Mouse (Mus musculus): ENCODE measurements at regions not wholly inside any gene's neighbourhood (a gene's known extent, or its start where the extent isn't known, plus 50 kb on each side); places are given as distances from the start of the nearest gene placed in this dataset.

DNA sequence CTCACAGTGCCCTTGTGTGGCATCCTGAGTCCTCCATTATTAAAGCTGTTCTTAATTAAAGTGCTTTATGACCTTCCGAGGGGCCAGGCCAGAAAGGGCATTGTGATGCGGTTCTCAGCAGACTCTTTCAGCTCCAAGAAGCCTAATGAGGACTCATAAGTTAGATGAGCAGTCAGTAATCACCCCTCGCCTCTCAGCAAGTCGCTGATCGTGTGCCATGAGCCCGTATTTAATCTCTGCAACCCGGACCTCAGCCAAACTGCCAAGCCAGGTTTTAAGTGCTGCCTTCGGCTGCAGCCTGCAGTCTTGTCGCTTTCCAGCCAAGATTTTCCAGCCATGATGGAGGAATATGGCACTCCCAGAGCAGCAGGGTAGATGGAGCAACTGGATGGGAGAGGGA lies 56.1 kb upstream of the Rbfox1 start:
- DNase-seq (ENCODE audit: extremely low spot score in 1 of 2, low spot score in 1 of 2) = no peak

DNA sequence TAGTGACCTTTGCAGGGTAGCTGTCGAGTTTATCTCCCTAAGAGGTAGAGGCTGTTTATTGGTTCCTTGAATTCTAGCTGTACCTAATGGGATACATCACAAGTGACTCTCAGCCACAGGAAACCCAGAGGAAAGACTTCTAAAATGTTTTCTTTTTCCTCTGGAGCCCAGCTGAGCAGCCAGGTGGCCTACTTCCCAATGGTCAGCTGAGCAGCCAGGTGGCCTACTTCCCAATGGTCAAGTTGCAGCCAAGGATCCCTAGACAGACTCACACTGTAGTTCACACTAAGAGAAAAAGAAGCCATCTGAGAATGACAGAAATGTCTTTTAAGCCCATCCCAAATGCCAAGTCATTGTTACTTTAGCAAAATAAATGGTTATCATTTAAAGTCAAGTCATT lies 61.8 kb upstream of the Rbfox1 start:
- no peak for DNase-seq (ENCODE audit: extremely low spot score in 1 of 2, low spot score in 1 of 2)

DNA sequence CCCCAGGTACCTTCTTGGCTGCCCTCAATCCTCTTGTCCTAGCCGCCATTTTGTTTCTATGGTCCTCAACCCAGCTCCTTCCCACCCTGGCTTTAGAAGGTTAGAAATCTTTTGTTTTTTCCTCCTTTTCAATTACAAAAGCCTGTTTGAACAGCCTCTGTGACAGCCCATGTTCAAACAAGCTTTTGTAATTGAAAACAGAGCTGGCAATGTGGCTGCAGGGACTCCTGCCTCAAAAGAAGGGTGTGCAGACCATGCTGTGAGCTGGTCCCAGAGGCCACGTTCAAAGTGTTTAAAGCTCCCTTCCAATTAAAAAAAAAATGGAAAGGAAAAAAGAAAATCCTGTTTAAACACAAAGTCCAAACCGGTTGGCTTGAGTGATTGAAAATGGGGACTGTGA lies 68.0 kb upstream of the Rbfox1 start:
- DNase-seq (ENCODE audit: extremely low spot score in 1 of 2, low spot score in 1 of 2) = no peak

DNA sequence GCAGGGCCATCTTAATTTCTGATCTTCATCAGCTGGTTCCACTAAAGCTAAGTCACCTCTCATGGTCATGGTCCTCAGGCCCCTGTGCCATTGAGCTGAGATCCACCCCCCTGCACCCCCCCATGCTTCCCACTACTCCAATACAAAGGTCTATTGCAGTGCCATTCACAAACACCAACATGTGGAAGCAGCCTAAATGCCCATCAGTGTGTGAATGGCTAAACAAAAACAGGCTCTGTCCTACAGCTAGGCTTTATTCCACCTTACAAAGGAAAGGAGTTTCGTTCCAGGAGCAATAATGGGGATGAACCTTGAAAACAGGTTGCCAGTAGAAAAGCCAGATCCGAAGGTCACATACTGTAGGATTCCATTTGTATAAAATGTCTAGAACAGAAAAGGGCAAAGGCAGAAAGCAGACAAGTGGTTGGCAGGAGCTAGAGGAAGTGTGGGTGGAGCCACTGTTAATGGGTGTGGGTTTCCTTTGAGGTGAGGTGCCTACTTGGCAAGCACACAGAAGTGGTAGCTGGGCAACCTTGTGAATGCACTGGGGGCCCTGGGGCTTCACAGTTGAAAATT lies 72.8 kb upstream of the Rbfox1 start:
- no peak for DNase-seq (ENCODE audit: extremely low spot score in 1 of 2, low spot score in 1 of 2)

DNA sequence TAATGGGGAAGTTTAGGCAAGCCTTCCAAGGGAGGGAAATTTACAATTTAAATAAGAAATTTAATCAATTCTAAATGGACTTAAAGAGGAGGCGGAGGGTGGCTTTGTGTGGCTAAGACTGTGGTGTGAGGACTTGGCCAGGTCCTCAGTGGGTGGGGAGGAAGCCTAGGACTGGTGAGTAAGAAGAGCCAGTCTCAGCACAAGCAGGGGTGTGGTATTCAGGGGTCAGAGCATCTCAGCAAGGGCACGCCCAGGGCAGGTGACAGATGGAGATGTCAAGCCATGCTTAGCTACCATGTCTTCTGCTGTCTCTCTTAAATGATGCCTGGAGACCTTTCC lies 73.5 kb upstream of the Rbfox1 start:
- no peak for DNase-seq (ENCODE audit: extremely low spot score in 1 of 2, low spot score in 1 of 2)

DNA sequence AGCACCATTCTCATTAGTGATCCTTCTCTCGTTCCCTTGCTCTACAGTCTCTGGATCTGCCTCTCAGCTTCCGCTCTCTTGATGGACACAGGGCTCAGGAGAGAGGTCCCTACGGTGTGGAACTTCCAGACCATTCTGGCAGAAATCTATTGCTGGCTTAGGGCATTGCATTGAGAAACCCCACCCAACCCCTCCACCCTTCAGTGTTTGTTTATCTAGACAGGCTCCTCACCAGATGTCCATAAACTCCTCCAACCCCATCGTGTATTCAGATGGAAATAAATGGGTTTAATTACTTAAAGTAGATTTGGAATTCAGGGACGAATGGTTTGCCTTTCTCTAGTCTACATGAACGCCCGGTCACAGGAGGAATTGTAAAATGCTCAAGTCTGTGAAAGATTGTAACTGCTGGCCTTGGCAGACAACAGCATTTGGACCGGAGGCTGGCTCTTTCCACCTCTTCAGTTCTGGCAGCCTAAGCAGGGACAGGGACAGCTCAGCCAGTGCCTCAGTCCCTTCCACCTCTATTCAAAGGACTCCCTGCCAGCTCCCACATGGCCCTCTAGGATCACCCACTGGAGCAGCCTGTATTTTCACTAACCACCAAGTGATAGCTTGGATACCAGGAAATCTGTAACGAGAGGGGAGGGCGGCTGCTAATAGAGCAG lies 74.0 kb upstream of the Rbfox1 start:
- no peak for DNase-seq (ENCODE audit: extremely low spot score in 1 of 2, low spot score in 1 of 2)

DNA sequence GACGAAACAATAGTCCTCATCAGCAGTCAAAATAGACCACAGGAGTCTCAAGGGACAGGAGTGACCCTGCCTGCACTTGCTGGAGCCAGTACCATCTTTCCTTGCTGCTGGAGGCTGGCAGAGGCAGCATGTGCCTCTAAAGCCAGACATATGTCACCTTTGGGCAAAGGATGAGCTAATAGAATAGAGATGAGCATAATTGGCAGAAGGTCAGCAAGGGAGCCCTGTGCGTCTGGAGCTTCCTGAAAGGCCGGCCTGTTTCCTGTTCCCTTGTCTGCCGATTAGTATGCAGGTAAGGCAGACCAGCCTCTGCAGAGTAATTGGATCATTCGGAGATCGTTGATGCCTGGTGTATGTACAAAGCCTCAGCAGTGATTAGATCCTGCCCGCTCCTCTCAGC lies 87.0 kb upstream of the Rbfox1 start:
- DNase-seq (ENCODE audit: extremely low spot score in 1 of 2, low spot score in 1 of 2) = no peak

DNA sequence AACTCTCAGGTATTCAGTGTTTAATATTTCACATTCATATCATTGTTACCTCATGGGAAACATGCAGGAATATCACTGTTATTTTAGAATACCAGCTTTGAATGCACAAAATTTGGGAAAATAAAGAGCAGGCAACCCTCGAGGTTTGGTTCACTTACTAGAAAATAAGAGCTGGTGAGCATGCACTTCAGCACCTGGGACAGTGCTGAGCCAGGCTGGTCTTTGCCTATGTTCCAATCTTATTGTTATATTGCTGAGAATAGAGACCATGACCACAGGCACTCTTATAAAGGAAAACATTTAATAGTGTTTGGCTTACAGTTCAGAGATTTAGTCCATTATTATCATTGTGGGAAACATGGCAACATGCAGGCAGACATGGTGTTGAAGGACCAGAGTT lies 92.9 kb upstream of the Rbfox1 start:
- DNase-seq (ENCODE audit: extremely low spot score in 1 of 2, low spot score in 1 of 2) = no peak

DNA sequence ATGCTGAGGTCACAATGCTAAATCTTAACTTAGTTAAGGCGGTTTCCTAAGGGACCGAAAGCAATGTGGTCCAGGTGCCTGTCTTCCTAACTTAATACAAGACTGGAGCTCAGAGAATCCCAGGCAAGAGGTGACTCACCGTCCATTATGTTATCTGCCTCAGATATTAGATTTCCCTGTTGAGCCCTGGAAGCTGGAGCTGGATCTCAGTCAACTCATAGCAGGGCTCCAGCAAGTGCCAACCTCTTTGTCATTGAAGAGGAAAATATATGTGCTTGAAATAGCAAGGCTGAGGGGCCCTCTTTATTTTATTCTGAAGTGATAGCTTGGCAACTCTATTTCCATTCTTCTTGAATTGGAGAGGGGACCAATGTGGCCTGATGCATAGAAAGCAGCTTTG lies 95.0 kb upstream of the Rbfox1 start:
- DNase-seq (ENCODE audit: extremely low spot score in 1 of 2, low spot score in 1 of 2) = no peak

DNA sequence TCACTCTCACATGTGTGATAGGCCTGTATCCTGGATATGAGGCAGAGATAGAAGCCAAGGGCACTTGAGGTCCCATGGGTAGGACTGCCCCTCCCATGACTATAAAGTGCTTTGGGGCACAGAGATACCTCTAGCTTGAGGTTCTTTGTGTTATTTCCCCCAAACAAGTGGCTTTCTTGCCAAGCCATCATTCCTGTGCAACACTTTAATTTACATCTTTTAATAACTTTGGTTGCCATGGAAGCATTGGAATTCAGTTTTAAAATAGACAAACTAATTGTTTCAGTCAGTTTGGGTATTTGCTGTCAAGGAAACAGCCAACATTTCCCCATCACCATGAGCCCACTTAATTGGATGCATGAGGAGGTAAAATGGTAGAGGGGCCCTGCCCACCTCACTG lies 97.9 kb upstream of the Rbfox1 start:
- DNase-seq (ENCODE audit: extremely low spot score in 1 of 2, low spot score in 1 of 2) = no peak

DNA sequence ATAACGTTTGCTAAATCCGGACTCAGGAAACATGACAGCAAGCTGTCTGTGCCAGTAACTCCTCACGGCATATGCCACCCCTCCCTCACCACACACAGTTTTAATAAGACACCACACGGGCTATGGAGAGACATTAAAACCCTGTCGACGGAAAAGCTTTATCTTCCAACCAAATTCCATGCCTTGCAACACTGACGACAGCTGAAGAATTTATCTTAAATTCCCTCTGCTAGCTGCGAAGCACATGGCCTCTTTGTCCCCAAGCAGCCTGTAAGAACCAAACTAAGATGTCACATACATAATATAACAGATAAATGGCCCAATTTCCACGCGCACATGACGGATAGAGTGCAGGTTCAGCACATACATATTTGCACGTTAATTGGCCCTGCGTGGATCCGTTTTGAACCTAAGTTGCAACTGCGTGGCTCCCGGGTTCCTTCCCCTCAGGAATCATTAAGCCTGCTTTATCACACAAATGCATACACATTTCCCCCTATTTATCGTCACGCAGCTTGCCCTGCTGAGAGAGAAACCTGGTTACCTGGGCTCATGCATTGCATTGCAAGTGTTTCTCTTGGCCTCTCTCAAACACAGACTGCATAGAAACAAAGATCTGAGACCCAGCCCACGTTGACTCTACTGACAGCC lies 118.3 kb upstream of the Rbfox1 start:
- DNase-seq (ENCODE audit: extremely low spot score in 1 of 2, low spot score in 1 of 2) = peak; percentile 12 to 39

DNA sequence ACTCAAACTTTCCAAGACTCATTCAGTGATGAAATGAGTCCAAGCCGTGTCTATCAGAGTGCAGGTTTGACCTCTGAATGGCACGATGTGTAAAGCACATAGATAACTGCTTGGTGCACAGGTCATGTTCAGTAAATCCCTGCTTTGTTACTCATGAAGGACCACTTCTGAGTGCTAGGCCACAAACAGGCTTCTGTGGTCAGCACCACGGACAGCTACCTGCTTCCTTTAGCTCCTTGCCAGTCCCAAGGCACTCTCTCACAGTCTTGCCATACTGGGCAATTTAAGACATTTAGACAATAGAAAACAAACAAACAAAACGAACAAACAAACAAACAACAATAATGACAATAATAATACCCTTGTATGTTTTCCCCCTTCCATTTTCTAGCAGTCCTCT lies 120.0 kb upstream of the Rbfox1 start:
- no peak for DNase-seq (ENCODE audit: extremely low spot score in 1 of 2, low spot score in 1 of 2)

DNA sequence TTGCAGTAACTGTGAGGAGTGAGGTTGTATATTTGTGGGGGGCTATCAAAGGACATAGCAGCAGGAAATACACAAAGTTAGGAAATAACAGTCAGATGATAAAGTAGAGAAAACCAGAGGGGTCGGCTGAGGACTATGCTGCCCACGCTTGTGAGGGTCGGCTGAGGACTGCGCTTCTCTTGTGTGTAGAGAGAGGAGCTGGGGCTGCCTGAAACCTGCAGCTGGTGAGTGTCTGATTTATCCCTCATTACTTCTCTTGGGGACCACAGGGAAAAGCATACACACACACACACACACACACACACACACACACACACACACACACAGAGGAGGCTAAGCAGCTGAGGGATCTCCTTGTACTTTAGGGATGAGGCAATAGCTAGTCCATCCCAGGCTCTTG lies 124.3 kb upstream of the Rbfox1 start:
- DNase-seq (ENCODE audit: extremely low spot score in 1 of 2, low spot score in 1 of 2) = no peak

DNA sequence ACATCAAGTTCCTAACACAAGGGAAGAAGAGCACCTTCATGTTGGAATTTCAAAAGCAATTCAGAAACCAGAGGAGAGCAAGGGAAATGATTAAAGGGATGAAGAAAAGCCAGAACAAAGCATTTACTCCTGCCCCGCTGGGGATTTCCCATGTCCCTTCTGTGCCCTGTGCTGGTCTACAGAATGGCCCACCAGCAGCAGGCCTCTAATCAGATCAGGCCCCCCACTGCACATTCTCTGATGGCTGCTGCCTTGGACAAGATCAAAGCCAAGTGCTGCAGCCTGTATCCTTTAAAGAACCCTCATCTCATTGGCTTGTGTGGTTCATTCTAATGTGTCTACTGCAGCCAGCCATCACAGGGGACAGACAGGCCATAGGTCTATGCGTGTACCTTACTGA lies 126.1 kb upstream of the Rbfox1 start:
- no peak for DNase-seq (ENCODE audit: extremely low spot score in 1 of 2, low spot score in 1 of 2)

DNA sequence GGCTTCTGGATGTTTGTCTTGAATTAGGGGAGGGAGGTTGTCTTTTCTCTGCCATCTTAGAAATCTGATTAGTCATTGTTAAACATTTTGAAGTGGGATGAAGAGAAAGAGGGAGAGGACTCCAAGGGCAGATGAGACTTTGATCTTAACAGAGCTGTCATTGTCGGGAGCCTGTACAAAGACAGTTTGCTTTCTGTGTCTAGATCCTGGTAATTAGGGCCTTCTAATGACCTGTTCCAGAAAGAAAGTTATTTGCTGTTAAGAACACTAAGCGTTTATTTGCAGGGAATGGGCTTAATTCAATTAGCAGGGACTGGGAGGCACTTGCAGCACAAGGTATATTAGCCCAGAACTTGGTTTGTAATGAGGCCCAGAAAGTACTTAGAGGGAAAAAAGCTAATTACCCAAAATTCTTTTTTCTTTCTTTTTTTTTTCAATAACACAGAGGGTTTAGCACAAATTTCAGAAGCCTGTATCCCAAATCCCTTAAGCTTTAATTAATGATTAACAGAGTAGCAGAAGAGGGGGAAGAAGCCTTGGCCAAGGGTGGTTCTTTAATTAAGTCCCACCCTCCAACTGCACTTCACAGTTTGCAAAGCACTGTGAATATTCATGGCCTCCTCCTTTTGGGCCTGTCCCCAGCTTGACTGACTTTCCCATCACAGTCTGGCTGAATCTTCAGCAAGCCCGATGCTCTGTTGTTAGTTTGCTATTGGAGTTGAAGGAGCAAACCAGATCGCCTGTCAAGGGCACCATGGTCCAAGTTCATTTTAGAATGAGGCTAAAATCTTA lies 142.2 kb upstream of the Rbfox1 start:
- no peak for DNase-seq (ENCODE audit: extremely low spot score in 1 of 2, low spot score in 1 of 2)

DNA sequence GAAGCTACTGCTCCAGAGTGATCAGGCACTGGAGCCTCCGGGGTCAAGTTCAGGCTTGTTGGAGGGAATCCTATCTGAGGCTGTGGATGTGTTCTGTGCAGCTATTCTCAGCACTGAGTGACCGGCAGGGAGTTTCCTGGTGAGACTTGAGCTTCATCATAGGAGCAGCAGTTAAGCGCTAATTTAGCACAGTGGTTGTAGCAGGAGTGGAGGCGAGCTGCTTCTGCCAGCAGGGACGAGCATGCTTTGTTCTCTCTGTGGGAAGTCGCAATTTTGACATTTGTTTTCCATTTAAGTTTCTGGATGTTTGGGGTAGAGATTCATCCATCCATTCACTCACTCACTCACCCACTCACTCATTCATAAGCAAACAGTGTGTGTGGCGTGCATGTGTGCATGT lies 144.4 kb upstream of the Rbfox1 start:
- peak; percentile 14 to 54 for DNase-seq (ENCODE audit: extremely low spot score in 1 of 2, low spot score in 1 of 2)

DNA sequence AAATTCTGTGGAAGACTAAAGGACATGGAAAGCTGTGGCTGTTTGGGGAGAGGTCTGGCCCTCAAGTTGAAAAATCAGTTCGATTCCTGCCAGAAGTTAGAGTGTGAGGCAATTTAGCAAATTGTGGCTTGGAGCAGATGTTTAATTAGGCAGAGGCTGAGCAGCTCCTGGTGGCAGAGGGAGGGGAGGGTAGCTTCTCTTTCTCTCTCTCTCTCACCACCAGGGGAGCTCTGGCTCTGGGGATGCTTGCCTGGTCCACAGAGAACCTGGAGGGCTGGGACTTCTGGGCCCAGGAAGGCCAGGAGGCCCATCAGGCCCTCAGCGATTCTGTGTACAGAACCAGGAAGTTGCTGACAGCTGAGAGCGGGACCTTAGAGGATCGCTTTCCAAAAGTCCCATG lies 151.5 kb upstream of the Rbfox1 start:
- DNase-seq (ENCODE audit: extremely low spot score in 1 of 2, low spot score in 1 of 2) = peak in 1 of 2 experiments; percentile 19

DNA sequence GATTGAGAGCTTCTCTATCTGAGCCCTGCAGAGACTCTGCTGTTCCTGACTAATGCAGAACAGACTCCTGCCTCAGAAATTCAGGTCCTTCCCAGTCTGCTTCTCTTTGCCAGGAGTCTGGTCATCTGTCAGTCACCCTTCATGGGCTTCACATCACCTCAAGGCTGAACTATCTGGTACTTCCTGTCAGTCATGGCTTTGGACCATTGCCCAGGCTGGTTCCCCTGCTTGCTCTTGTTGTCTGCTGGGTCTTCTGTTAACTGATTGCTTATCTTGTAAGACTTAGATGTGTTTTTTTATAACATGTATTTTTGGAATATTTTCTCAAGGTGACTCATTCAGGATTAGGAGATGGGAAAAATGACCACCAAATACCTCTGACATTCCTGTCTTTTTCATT lies 162.6 kb upstream of the Rbfox1 start:
- DNase-seq (ENCODE audit: extremely low spot score in 1 of 2, low spot score in 1 of 2) = no peak

DNA sequence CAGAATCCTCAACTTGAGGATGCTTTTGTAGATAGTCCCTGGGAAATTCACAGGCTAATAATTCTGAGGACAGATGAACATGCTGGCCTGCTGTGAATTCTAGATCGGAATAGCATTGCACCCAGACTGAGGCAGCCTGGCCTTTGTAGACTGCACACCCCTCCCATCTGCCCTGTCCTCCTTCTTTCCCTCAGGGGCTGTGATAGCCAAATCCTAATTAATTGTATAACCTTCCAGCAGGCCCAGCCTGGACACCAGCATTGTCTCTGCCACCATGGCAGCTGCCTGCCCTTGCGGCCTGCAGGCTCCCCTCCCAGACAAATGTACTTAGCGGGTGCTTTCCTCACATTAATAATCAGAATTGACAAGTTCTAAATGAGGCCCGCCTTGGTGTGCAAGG lies 171.7 kb upstream of the Rbfox1 start:
- no peak for DNase-seq (ENCODE audit: extremely low spot score in 1 of 2, low spot score in 1 of 2)

DNA sequence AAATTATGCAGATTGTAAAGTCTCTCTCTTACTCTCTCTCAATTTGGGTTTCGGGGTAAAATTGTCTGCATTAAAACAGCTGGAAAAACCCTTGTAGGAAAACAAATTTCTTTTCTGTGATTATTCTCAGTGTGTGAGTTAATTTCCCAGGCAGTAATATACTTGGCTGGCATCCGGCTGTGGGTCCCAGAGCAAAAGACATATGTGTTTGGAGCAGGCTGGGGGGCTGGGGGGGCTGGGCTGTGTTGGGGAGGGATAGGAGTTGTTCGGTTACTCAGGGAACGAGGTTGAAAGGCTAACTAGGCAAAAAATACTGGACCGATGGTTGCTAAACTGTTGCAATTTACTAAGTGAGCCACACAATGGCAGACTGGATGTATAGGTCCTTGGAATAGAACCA lies 175.3 kb upstream of the Rbfox1 start:
- DNase-seq (ENCODE audit: extremely low spot score in 1 of 2, low spot score in 1 of 2) = no peak

DNA sequence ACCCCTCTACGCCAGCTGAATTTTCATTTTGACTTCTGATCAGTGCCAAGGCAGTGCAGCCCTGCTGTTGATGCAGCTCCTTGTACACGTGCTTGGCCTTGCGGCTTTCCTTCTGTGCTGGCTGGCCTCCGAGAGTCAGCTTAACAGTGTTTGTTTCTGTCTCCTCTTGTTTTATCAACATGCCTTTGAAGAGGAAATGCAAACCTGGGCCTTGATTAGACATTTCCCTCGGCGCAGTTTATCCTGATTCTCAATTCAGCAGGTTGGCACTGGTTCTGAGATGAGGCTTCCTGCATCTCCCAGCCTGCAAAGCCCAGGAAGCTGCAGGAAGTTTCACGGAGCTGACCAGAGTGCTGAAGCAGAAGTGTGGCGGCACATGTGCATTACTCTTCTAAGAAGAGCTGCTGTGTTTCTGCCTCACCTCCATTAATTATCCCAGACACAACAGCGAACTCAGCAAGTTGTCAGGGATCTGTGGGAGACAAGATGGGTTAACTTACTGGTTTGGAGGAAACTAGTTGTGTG lies 184.4 kb upstream of the Rbfox1 start:
- no peak for DNase-seq (ENCODE audit: extremely low spot score in 1 of 2, low spot score in 1 of 2)

DNA sequence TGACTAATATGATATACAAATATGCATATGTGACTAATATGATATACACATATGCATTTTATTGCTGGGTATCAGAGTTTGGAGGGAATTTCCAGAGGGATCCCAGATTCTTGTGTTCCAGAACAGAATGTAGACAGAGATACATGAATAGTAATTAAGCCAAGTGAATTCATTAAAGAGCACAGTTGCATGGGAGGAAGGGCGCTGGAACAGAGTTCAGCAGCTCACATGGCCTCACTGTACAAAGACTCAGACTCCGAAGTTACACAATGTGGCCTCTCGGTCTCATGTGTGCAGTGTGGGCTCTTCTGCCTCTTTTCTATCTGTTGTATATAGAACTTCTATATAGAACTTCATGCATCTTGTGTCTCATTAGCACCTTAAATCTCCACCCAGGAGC lies 196.8 kb upstream of the Rbfox1 start:
- no peak for DNase-seq (ENCODE audit: extremely low spot score in 1 of 2, low spot score in 1 of 2)
